Mouse (Mus musculus) liver, embryonic 14.5 days (tissue): ENCODE measurements around the gene Mb21d2.

Experiments
- CTCF ChIP-seq: IDR thresholded peaks from 2 replicates; pipeline ENCODE4 v1.5.1; 2016; ENCODE audit warnings: antibody characterized with exemption, low read depth, control low read depth
- EP300 ChIP-seq: IDR thresholded peaks from 2 replicates; pipeline ENCODE4 v1.6.1; 2016; ENCODE audit warnings: antibody characterized with exemption, low read depth

DNA sequence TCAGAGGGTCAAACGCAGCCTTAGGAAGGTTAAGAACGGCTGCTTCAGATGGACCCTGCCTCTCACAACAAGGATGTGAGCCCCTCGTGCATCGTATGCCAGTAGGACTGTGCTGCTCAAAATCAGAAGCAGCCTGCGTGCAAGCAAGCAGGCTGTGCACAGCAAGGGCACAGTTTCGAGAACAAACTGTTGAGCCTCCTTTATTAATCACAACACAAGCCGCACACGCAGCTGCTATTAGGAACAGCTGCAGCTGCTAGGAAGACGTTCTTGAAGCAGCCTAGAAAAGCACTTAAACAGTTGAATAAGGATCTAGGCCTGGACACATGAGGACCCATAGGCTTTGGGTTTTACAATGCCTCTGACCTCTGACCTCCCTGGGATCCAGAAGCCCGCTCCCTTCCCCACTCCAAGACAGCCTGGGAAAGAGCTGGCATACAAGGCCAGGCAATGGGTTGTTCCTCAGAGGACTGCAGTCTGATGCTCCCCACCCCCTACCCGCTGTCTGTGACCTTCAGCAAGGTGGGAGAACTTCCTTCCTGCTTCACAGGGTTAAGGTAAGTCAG, 10.1 kb downstream of the Mb21d2 start:
- no peak for TF ChIP-seq EP300
- TF ChIP-seq CTCF: no peak
